Mouse (Mus musculus) E14TG2a.4 (cell line): ENCODE measurements around the gene Fbxw21.

Experiments used
- CTCF ChIP-seq: conservative IDR thresholded peaks from 2 replicates; pipeline ENCODE4 v1.5.1; 2014; ENCODE audit warnings: low read length
- NANOG ChIP-seq: IDR thresholded peaks from 2 replicates; pipeline ENCODE4 v1.6.1; 2014; ENCODE audit warnings: borderline replicate concordance, low read length, mixed read lengths
- POU5F1 ChIP-seq: IDR thresholded peaks from 2 replicates; pipeline ENCODE4 v1.6.1; 2014; ENCODE audit warnings: low read length, borderline replicate concordance

DNA sequence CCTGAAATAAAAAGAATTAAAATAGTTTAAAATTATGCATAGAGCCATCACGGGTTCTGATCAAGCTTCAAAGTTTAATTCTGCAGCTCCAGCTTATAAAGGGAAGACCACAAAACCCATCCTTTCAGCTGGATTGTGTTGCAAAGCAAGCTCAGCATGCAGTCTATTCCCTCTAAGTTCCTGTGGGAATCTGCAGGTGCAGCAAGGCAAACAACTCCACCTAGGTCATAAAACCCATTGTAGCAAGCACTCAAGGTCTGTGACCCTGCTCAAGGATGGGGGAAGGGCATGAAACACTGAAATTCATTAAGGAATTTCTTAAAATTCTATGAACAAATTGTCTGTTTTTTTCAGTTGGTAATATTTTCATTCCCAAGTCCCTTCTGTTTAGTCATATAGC, 15.4 kb upstream of the Fbxw21 start:
- no peak for TF ChIP-seq CTCF
- no peak for TF ChIP-seq POU5F1
- TF ChIP-seq NANOG, result peak; percentile 79
